In genomic region chrX:56722559-56722958, GRCm38 (mm10) we compare ENCODE assay signal across 19 mouse cellular contexts. TPM values are rescaled to one million over a fixed set of nuclear protein-coding genes. Genes with fewer than 3 reads are reported as not detected.
A peak's percentile ranks its signal among the peaks of the same experiment; 100 is the strongest.
DNase-seq lines count a peak whose midpoint lies in the region; ATAC-seq and TF ChIP-seq lines count a peak whose summit lies in the region.
"Had no signal": no experiment of that assay in that cellular context is flagged by ENCODE, and none has a peak within 500 bp of the region (broad histone marks: within the 10 kb centered on the region; RNA-seq: fewer than 3 reads in every experiment).

No protein-coding gene starts in this region.

- H3K9ac ChIP-seq in forebrain, embryonic 16.5 days (replicated peaks; ENCODE audit: low read depth, low read length) = no peak overlapping the region
- H3K9ac ChIP-seq in forebrain, embryonic 11.5 days (ENCODE audit: low read length) = no peak overlapping the region
- no peak overlapping the region for H3K9ac ChIP-seq in heart, postnatal 0 days (replicated peaks; ENCODE audit: low read depth, low read length)
- no peak overlapping the region for H3K9ac ChIP-seq in midbrain, embryonic 16.5 days (ENCODE audit: low read depth, low read length)
- H3K9ac ChIP-seq: limb, embryonic 12.5 days; liver, embryonic 12.5 days had no signal

- no peaks in the 10 kb centered on the region for H3K4me1 ChIP-seq in forebrain, embryonic 16.5 days (replicated peaks; ENCODE audit: control insufficient read depth, insufficient read depth, low read length)
- no peaks in the 10 kb centered on the region for H3K4me1 ChIP-seq in forebrain, embryonic 11.5 days (replicated peaks; ENCODE audit: control insufficient read depth, insufficient read depth, low read length)
- H3K4me1 ChIP-seq in heart, postnatal 0 days (ENCODE audit: control insufficient read depth, insufficient read depth) = no peaks in the 10 kb centered on the region
- no peaks in the 10 kb centered on the region for H3K4me1 ChIP-seq in midbrain, embryonic 16.5 days (ENCODE audit: control insufficient read depth, insufficient read depth, low read length)
- H3K4me1 ChIP-seq: limb, embryonic 12.5 days; liver, embryonic 12.5 days had no signal

- H3K4me3 ChIP-seq in forebrain, embryonic 16.5 days (replicated peaks; ENCODE audit: low read length) = no peak overlapping the region
- H3K4me3 ChIP-seq in forebrain, embryonic 11.5 days (ENCODE audit: low read depth, low read length) = no peak overlapping the region
- 0 out of 2 replicates have a peak overlapping the region, but pooled peaks have one; percentile 8 for H3K4me3 ChIP-seq in heart, postnatal 0 days (ENCODE audit: low read depth, low read length)
- H3K4me3 ChIP-seq in midbrain, embryonic 16.5 days (ENCODE audit: low read depth, low read length) = no peak overlapping the region
- H3K4me3 ChIP-seq: limb, embryonic 12.5 days; liver, embryonic 12.5 days; megakaryocyte, embryonic 14.5 days had no signal

- no peaks in the 10 kb centered on the region for H3K36me3 ChIP-seq in forebrain, embryonic 16.5 days (ENCODE audit: control insufficient read depth, insufficient read depth)
- H3K36me3 ChIP-seq in forebrain, embryonic 11.5 days (ENCODE audit: control insufficient read depth, insufficient read depth, low read length) = no peaks in the 10 kb centered on the region
- no peaks in the 10 kb centered on the region for H3K36me3 ChIP-seq in heart, postnatal 0 days (replicated peaks; ENCODE audit: control insufficient read depth, insufficient read depth, low read length)
- no peaks in the 10 kb centered on the region for H3K36me3 ChIP-seq in midbrain, embryonic 16.5 days (ENCODE audit: control insufficient read depth, insufficient read depth, low read length)
- H3K36me3 ChIP-seq: G1E; limb, embryonic 12.5 days; liver, embryonic 12.5 days had no signal

- no peak overlapping the region for H3K4me2 ChIP-seq in forebrain, embryonic 16.5 days (ENCODE audit: low read length)
- no peak overlapping the region for H3K4me2 ChIP-seq in forebrain, embryonic 11.5 days (ENCODE audit: low read depth, low read length, severe bottlenecking)
- peak overlapping the region; percentile 21; the same call in 1 of the 2 replicates for H3K4me2 ChIP-seq in heart, postnatal 0 days (ENCODE audit: low read depth, low read length)
- H3K4me2 ChIP-seq in midbrain, embryonic 16.5 days (ENCODE audit: low read length) = no peak overlapping the region
- H3K4me2 ChIP-seq: limb, embryonic 12.5 days; liver, embryonic 12.5 days had no signal

- TF ChIP-seq CTCF in heart, postnatal 0 days (IDR thresholded peaks at IDR 0.05; ENCODE audit: low read depth) = no peak

- 47% methylated on average over 8 of the region's 8 CpGs for WGBS in forebrain, embryonic 16.5 days
- WGBS in forebrain, embryonic 11.5 days = 67% methylated on average over 8 of the region's 8 CpGs
- WGBS in heart, postnatal 0 days = 45% methylated on average over 8 of the region's 8 CpGs
- 50% methylated on average over 8 of the region's 8 CpGs for WGBS in midbrain, embryonic 16.5 days

- no peaks in the 10 kb centered on the region for H3K27me3 ChIP-seq in forebrain, embryonic 16.5 days (replicated peaks; ENCODE audit: control insufficient read depth, insufficient read depth, low read length)
- no peaks in the 10 kb centered on the region for H3K27me3 ChIP-seq in forebrain, embryonic 11.5 days (ENCODE audit: control insufficient read depth, insufficient read depth, low read length)
- H3K27me3 ChIP-seq in heart, postnatal 0 days (ENCODE audit: control insufficient read depth, insufficient read depth, low read length) = no peaks in the 10 kb centered on the region
- no peaks in the 10 kb centered on the region for H3K27me3 ChIP-seq in midbrain, embryonic 16.5 days (ENCODE audit: control insufficient read depth, insufficient read depth, low read depth, low read length)
- H3K27me3 ChIP-seq: limb, embryonic 12.5 days; liver, embryonic 12.5 days had no signal

- ATAC-seq in forebrain, embryonic 16.5 days = peak; percentile 52; the same call in 1 of the 2 replicates
- ATAC-seq in forebrain, embryonic 11.5 days (replicated peaks; ENCODE audit: low FRiP score) = no peak
- ATAC-seq in heart, postnatal 0 days (ENCODE audit: insufficient read depth, low read depth) = no peak
- peak; percentile 70; the same call in 1 of the 2 replicates for ATAC-seq in midbrain, embryonic 16.5 days
- ATAC-seq: liver, embryonic 12.5 days had no signal

- no peak for TF ChIP-seq EP300 in heart, postnatal 0 days (IDR thresholded peaks at IDR 0.05; ENCODE audit: low read depth)

- no peaks in the 10 kb centered on the region for H3K9me3 ChIP-seq in forebrain, embryonic 16.5 days (ENCODE audit: control insufficient read depth, low read length)
- no peaks in the 10 kb centered on the region for H3K9me3 ChIP-seq in forebrain, embryonic 11.5 days (ENCODE audit: control insufficient read depth, low read length)
- H3K9me3 ChIP-seq in heart, postnatal 0 days (replicated peaks; ENCODE audit: control insufficient read depth, low read length) = no peaks in the 10 kb centered on the region
- H3K9me3 ChIP-seq in midbrain, embryonic 16.5 days (replicated peaks; ENCODE audit: control insufficient read depth, low read length, poor library complexity, severe bottlenecking) = no peaks in the 10 kb centered on the region
- H3K9me3 ChIP-seq: G1E; limb, embryonic 12.5 days; liver, embryonic 12.5 days; megakaryocyte, embryonic 14.5 days had no signal

- peak overlapping the region; percentile 8; the same call in 1 of the 2 replicates for H3K27ac ChIP-seq in forebrain, embryonic 16.5 days (ENCODE audit: low read length)
- H3K27ac ChIP-seq in forebrain, embryonic 11.5 days (ENCODE audit: low read depth, low read length) = no peak overlapping the region
- peak overlapping the region; percentile 12; the same call in 1 of the 2 replicates for H3K27ac ChIP-seq in heart, postnatal 0 days (ENCODE audit: low read depth)
- H3K27ac ChIP-seq in midbrain, embryonic 16.5 days (ENCODE audit: low read length) = peak overlapping the region; percentile 63
- H3K27ac ChIP-seq: limb, embryonic 12.5 days; liver, embryonic 12.5 days had no signal

- no peak for DNase-seq in forebrain, embryonic 11.5 days (ENCODE audit: low spot score)
- peak; percentile 40 for DNase-seq in heart, postnatal 0 days (ENCODE audit: low spot score)
- DNase-seq in heart, adult 9 months (ENCODE audit: low spot score in 2 of 2) = no peak
- DNase-seq in Muller cell, postnatal 12 days (ENCODE audit: inconsistent ontology term) = peak; percentile 74
- DNase-seq in spleen, postnatal 36 days (ENCODE audit: low spot score in 2 of 2) = no peak
- DNase-seq: adrenal gland, postnatal 14 days; cerebellum, adult 2 months; kidney, adult 18-20 months; kidney, postnatal 10 days; lung, adult 2 months; right cerebral cortex, postnatal 14 days; spleen, adult 18-20 months; thymus, postnatal 36 days had no signal

RNA-seq across cellular contexts. Expression of gene Fhl1, which starts 9.0 kb away (rescaled TPM):
- 103 and 125 TPM in 2 replicates for polyA plus RNA-seq in forebrain, embryonic 16.5 days (2015; fragmentation: Nextera tagmentation; extraction: Ambion mirVana)
- polyA plus RNA-seq in forebrain, embryonic 11.5 days (2014; fragmentation: Nextera tagmentation; extraction: Ambion mirVana) = 80.1 and 87.3 TPM in 2 replicates
- 260 and 297 TPM in 2 replicates for total RNA-seq in heart, postnatal 0 days (2014; rRNA removed; ENCODE audit: low replicate concordance)
- polyA plus RNA-seq in heart, postnatal 0 days (2015; fragmentation: Nextera tagmentation; extraction: Ambion mirVana) = 183 and 189 TPM in 2 replicates
- polyA plus RNA-seq in midbrain, embryonic 16.5 days (2015; fragmentation: Nextera tagmentation; extraction: Ambion mirVana) = 190 and 207 TPM in 2 replicates
- polyA plus RNA-seq: G1E had no signal

Comparison
In these comparisons a context has a peak if more than half of its experiments do, and no peak if none do; other contexts are left out.
1. ATAC-seq: peak in forebrain, embryonic 16.5 days (single experiment) and midbrain, embryonic 16.5 days (single experiment); none in forebrain, embryonic 11.5 days (single experiment) and heart, postnatal 0 days (single experiment).
2. DNase-seq: peak in heart, postnatal 0 days (single experiment) and Muller cell, postnatal 12 days (single experiment); none in forebrain, embryonic 11.5 days (single experiment), heart, adult 9 months (0 of 2) and spleen, postnatal 36 days (0 of 2).